Mouse (Mus musculus): ENCODE results near the gene Elmo1. TPM values are rescaled to one million over a fixed set of nuclear protein-coding genes. Genes with fewer than 3 reads are reported as not detected.

Elmo1 gene
- polyA plus RNA-seq, 1 experiment from 2014 or later: 31.3 TPM

- Histone ChIP-seq H3K4me3 (ENCODE audit: inconsistent target) (no peak overlapping the region), H3K36me3 (ENCODE audit: inconsistent target) (0 out of 2 replicates have a peak, but pooled peaks cover 10% of the 10 kb centered on the region), H3K27ac (no peak overlapping the region), H3K79me2 (ENCODE audit: inconsistent target) (no peaks in the 10 kb centered on the region)
- 60% methylated on average over 3 of the region's 3 CpGs for WGBS (ENCODE audit: missing documents)
Observed at GRCm38 (mm10) chr13:20297841-20298240, 207.4 kb downstream of the Elmo1 start.

- WGBS (ENCODE audit: missing documents): 72% methylated on average over 3 of the region's 3 CpGs
- 0 out of 2 replicates have a peak, but pooled peaks cover 13% of the 10 kb centered on the region for H3K36me3 ChIP-seq (ENCODE audit: inconsistent target)
- H3K27ac ChIP-seq: no peak overlapping the region
- no peaks in the 10 kb centered on the region for H3K79me2 ChIP-seq (ENCODE audit: inconsistent target)
- H3K4me3 ChIP-seq (ENCODE audit: inconsistent target): no peak overlapping the region
Observed at GRCm38 (mm10) chr13:20299424-20299823, 209.0 kb downstream of the Elmo1 start.

- 97% methylated on average over 3 of the region's 3 CpGs for WGBS (ENCODE audit: missing documents)
- Histone ChIP-seq H3K79me2 (ENCODE audit: inconsistent target) (no peaks in the 10 kb centered on the region), H3K27ac (no peak overlapping the region), H3K4me3 (ENCODE audit: inconsistent target) (no peak overlapping the region), H3K36me3 (ENCODE audit: inconsistent target) (0 out of 2 replicates have a peak, but pooled peaks cover 13% of the 10 kb centered on the region)
Observed at GRCm38 (mm10) chr13:20300052-20300564, 209.7 kb downstream of the Elmo1 start.

GRCm38 (mm10) chr13:20300626-20301025, 210.2 kb downstream of the Elmo1 start:
- no peaks in the 10 kb centered on the region for H3K79me2 ChIP-seq (ENCODE audit: inconsistent target)
- WGBS (ENCODE audit: missing documents): 91% methylated on average over 3 of the region's 3 CpGs
- H3K4me3 ChIP-seq (ENCODE audit: inconsistent target): no peak overlapping the region
- H3K36me3 ChIP-seq (ENCODE audit: inconsistent target): 0 out of 2 replicates have a peak, but pooled peaks cover 13% of the 10 kb centered on the region
- H3K27ac ChIP-seq: no peak overlapping the region

- no peak overlapping the region for H3K27ac ChIP-seq
- no peaks in the 10 kb centered on the region for H3K79me2 ChIP-seq (ENCODE audit: inconsistent target)
- no peak overlapping the region for H3K4me3 ChIP-seq (ENCODE audit: inconsistent target)
- H3K36me3 ChIP-seq (ENCODE audit: inconsistent target): 0 out of 2 replicates have a peak, but pooled peaks cover 13% of the 10 kb centered on the region
- 91% methylated on average over 7 of the region's 7 CpGs for WGBS (ENCODE audit: missing documents)
Observed at GRCm38 (mm10) chr13:20301760-20302159, 211.4 kb downstream of the Elmo1 start.

GRCm38 (mm10) chr13:20305621-20306020, 215.2 kb downstream of the Elmo1 start:
- Histone ChIP-seq H3K79me2 (ENCODE audit: inconsistent target) (no peaks in the 10 kb centered on the region), H3K4me3 (ENCODE audit: inconsistent target) (no peak overlapping the region), H3K27ac (peak overlapping the region; percentile 41; the same call in 1 of the 2 replicates), H3K36me3 (ENCODE audit: inconsistent target) (0 out of 2 replicates have a peak, but pooled peaks cover 13% of the 10 kb centered on the region)
- WGBS (ENCODE audit: missing documents): 53% methylated on average over 4 of the region's 4 CpGs

GRCm38 (mm10) chr13:20306180-20307177, 216.1 kb downstream of the Elmo1 start:
- 17% methylated on average over 5 of the region's 5 CpGs for WGBS (ENCODE audit: missing documents)
- Histone ChIP-seq H3K79me2 (ENCODE audit: inconsistent target) (no peaks in the 10 kb centered on the region), H3K36me3 (ENCODE audit: inconsistent target) (0 out of 2 replicates have a peak, but pooled peaks cover 13% of the 10 kb centered on the region), H3K4me3 (ENCODE audit: inconsistent target) (no peak overlapping the region), H3K27ac (peak overlapping the region; percentile 41)

- 0 out of 2 replicates have a peak, but pooled peaks cover 8% of the 10 kb centered on the region for H3K36me3 ChIP-seq (ENCODE audit: inconsistent target)
- WGBS (ENCODE audit: missing documents): 83% methylated on average over 1 of the region's 2 CpGs
- H3K79me2 ChIP-seq (ENCODE audit: inconsistent target): no peaks in the 10 kb centered on the region; the same call in 1 of the 2 replicates
- no peak overlapping the region for H3K4me3 ChIP-seq (ENCODE audit: inconsistent target)
- 0 out of 2 replicates have a peak overlapping the region, but pooled peaks have one; percentile 22 for H3K27ac ChIP-seq
Observed at GRCm38 (mm10) chr13:20307381-20307780, 217.0 kb downstream of the Elmo1 start.

GRCm38 (mm10) chr13:20311612-20312011, 221.2 kb downstream of the Elmo1 start:
- peaks cover 8% of the 10 kb centered on the region; the same call in 1 of the 2 replicates for H3K79me2 ChIP-seq (ENCODE audit: inconsistent target)
- no peak overlapping the region for H3K4me3 ChIP-seq (ENCODE audit: inconsistent target)
- H3K27ac ChIP-seq: no peak overlapping the region
- WGBS (ENCODE audit: missing documents): 27% methylated on average over 3 of the region's 3 CpGs
- no peaks in the 10 kb centered on the region for H3K36me3 ChIP-seq (ENCODE audit: inconsistent target)

GRCm38 (mm10) chr13:20313345-20313744, 222.9 kb downstream of the Elmo1 start:
- Histone ChIP-seq H3K27ac (peak overlapping the region; percentile 61), H3K4me3 (ENCODE audit: inconsistent target) (no peak overlapping the region), H3K79me2 (ENCODE audit: inconsistent target) (peaks cover 8% of the 10 kb centered on the region; the same call in 1 of the 2 replicates), H3K36me3 (ENCODE audit: inconsistent target) (no peaks in the 10 kb centered on the region)
- WGBS (ENCODE audit: missing documents): 18% methylated on average over 6 of the region's 6 CpGs

GRCm38 (mm10) chr13:20316139-20316538, 225.7 kb downstream of the Elmo1 start:
- WGBS (ENCODE audit: missing documents): 93% methylated on average over 11 of the region's 11 CpGs
- Histone ChIP-seq H3K27ac (no peak overlapping the region), H3K36me3 (ENCODE audit: inconsistent target) (no peaks in the 10 kb centered on the region; the same call in 1 of the 2 replicates)

GRCm38 (mm10) chr13:20318615-20319219, 228.3 kb downstream of the Elmo1 start:
- Histone ChIP-seq H3K4me3 (ENCODE audit: inconsistent target) (no peak overlapping the region), H3K27ac (no peak overlapping the region), H3K36me3 (ENCODE audit: inconsistent target) (no peaks in the 10 kb centered on the region; the same call in 1 of the 2 replicates), H3K79me2 (ENCODE audit: inconsistent target) (peaks cover 8% of the 10 kb centered on the region; the same call in 1 of the 2 replicates)
- WGBS (ENCODE audit: missing documents): 98% methylated on average over 3 of the region's 3 CpGs

More at GRCm38 (mm10) chr13:20316139-20316538, 225.7 kb downstream of the Elmo1 start:
- peaks cover 8% of the 10 kb centered on the region; the same call in 1 of the 2 replicates for H3K79me2 ChIP-seq (ENCODE audit: inconsistent target)
- no peak overlapping the region for H3K4me3 ChIP-seq (ENCODE audit: inconsistent target)

GRCm38 (mm10) chr13:20320232-20320631, 229.8 kb downstream of the Elmo1 start:
- WGBS (ENCODE audit: missing documents): 98% methylated on average over 5 of the region's 5 CpGs
- Histone ChIP-seq H3K79me2 (ENCODE audit: inconsistent target) (peaks cover 4% of the 10 kb centered on the region; the same call in 1 of the 2 replicates), H3K36me3 (ENCODE audit: inconsistent target) (no peaks in the 10 kb centered on the region; the same call in 1 of the 2 replicates), H3K27ac (no peak overlapping the region), H3K4me3 (ENCODE audit: inconsistent target) (no peak overlapping the region)

- H3K4me3 ChIP-seq (ENCODE audit: inconsistent target): no peak overlapping the region
- H3K79me2 ChIP-seq (ENCODE audit: inconsistent target): no peaks in the 10 kb centered on the region; the same call in 1 of the 2 replicates
- no peaks in the 10 kb centered on the region; the same call in 1 of the 2 replicates for H3K36me3 ChIP-seq (ENCODE audit: inconsistent target)
- no peak overlapping the region for H3K27ac ChIP-seq
- WGBS (ENCODE audit: missing documents): 96% methylated on average over 4 of the region's 4 CpGs
Observed at GRCm38 (mm10) chr13:20323478-20323877, 233.1 kb downstream of the Elmo1 start.

Data from macrophage (primary cell).